Mouse (Mus musculus) ES-E14 (cell line): ENCODE data around the gene Cip2a.

Experiments used
- HCFC1 ChIP-seq: IDR thresholded peaks from 2 replicates; pipeline ENCODE4 v1.6.1; 2012; ENCODE audit warnings: low read length, inconsistent platforms, borderline replicate concordance; ENCODE audit not compliant: insufficient read depth
- MAFK ChIP-seq: IDR thresholded peaks from 2 replicates; pipeline ENCODE4 v1.6.1; 2014; ENCODE audit warnings: mild to moderate bottlenecking, low read depth, low read length, inconsistent platforms; ENCODE audit not compliant: insufficient read depth

GRCm38 (mm10) chr16:49004151-49004550, 10.2 kb downstream of the Cip2a start:
- TF ChIP-seq HCFC1 (no peak), MAFK (no peak)
